Mouse (Mus musculus) brain, embryonic 14.5 days (tissue): Measurements from ENCODE around the gene Coq2.

ENCODE experiments used
- CTCF ChIP-seq: fragments of 200-500 bp; IDR thresholded peaks from 2 replicates; pipeline ENCODE4 v1.5.1; 2012; ENCODE audit warnings: inconsistent platforms, mild to moderate bottlenecking, moderate library complexity, borderline replicate concordance; ENCODE audit not compliant: insufficient read depth, insufficient read length; ENCODE audit errors: extremely low read depth
- POLR2A ChIP-seq: fragments of 200-500 bp; IDR thresholded peaks from 2 replicates; pipeline ENCODE4 v1.6.1; 2012; ENCODE audit warnings: mild to moderate bottlenecking, inconsistent platforms, borderline replicate concordance; ENCODE audit not compliant: poor library complexity, insufficient read depth, insufficient read length, severe bottlenecking; ENCODE audit errors: extremely low read depth

DNA sequence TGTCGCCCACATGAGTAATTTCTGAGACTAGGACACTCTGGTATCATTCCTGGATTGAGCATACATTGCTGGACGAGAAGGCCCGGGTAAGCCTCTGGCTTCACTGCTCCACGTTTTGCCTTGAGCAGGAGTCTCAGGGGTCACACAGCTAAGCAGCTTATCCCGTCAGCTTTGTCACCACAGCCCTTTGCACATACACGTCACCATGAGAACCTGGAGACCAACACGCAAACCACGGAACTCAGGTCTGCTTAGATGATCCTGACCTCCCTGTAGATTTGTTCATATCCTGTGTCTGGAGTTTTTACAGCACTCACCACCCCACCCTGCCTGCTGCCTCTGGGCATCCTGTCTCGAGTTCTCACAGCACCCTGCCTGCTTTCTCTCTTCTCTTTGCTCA, 54.0 kb downstream of the Coq2 start:
- TF ChIP-seq POLR2A, result no peak
- no peak for TF ChIP-seq CTCF
